Mouse (Mus musculus) skeletal muscle tissue, adult 2 months (tissue): ENCODE measurements around the gene 0610010K14Rik.
A peak's percentile ranks its signal among the peaks of the same experiment; 100 is the strongest.

ENCODE experiments used
- DNase-seq: peaks from one replicate; pipeline ENCODE4 v3.0.0-alpha.2; 2012; ENCODE audit warnings: low read depth, low spot score

Gene 0610010K14Rik

DNA sequence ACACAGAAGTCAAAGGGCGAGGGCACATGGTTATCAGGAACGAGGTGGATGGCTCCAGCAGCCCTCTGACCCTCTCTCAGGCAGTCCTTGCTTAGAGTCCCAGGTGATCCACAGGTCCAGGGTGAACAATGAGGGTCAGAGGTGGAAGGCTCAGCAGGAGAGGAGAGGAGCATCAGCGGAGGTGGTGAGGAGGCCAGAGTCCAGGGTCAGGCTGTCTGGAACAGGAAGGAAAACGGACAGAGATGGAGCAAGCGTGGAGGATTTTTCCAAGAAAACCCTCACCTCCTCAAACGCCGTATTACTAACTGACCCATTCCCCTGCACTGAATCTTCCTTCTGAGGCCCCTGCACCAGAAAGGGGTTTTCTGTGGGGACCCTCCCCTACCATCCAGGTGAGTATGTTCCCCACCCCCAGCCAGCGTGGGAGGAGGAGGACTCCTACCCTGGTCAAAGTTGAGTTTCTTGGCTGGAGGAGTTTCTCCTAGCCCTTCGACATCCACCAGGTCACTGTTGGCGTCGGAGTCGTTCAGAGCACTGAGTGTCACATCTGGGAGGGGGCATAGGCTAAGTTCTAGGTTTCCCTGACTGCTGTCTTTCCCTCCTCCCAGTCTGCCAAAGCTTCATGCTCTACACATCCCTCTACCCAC, 2.3 kb downstream of the 0610010K14Rik start:
- no peak for DNase-seq

DNA sequence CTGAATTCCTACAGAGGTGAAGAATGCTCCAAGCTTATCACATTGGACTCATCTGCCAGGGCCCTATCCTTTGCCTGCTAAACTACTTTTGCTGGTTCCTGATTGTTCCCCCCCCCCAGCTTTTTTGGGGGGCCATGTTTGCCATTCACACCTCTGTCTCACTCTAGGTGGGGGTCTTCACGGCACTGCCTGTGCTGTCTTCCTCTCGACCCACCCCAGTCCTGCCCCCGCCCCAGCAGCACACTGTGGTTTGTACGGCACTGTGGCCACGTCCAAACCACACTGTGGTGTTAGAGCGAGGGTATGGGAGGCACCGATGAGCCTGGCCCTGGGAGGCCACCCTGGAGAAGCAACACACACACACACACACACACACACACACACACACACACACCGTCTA, 3.2 kb downstream of the 0610010K14Rik start:
- DNase-seq, result no peak

DNA sequence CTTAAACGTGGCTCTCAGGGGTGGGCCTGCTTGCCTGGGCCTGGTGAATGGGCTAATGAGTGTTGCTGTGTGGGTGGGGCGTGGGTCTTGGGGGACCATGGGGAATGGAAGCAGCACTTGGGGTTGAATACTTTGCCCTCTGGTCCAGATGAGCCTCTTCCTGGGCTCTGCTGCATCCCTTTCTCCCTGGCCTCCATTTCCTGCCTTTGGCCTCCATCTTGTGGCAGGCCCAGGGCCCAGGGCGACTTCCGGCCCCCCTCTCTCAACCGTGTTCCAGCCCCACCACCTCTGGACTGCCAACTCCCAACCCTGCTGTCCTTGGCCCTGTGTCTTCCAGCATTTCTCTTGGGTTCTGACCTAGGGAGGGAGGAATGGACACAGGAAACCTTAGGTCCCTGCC, 3.7 kb downstream of the 0610010K14Rik start:
- DNase-seq, result peak; percentile 64

DNA sequence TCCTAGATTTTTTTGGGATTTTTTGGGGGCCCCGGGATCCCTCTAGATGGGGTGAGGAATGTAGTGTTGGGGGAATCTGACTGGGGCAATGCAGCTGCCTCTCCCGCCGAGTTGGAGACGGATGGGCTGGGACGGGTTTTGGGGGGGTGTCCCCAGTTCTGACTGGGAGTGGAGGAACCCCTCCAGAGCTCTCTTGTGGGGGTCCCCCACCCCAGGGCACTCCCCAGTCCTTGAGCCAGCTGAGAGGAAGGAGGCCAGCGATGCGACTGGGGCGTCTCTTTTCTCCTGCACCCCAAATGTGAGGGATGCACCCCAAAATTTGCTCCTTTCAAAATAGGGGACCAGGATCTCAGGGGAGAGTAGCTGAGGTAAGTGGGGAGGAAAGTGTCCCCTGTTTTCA, 4.7 kb downstream of the 0610010K14Rik start:
- no peak for DNase-seq

DNA sequence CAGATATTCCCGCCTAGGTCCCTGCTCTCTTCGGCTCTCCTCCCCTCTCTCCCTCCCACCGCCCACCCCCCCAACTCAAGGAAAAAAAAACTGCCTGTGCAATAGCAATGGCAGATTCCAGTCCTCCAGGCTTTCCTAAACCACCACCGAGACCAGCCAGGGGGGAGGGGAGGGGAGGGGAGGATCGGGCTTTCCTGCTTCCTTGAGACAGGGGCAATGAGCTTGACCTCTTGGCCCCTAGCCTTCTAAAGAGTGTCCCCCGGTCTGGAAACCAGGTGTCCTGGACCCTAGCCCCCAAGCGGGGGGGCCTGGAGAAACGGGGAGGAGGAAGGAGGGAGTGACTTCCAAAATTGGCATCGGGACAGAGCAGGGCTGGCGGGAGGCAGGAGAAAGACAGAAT, 5.2 kb downstream of the 0610010K14Rik start:
- DNase-seq, result no peak

DNA sequence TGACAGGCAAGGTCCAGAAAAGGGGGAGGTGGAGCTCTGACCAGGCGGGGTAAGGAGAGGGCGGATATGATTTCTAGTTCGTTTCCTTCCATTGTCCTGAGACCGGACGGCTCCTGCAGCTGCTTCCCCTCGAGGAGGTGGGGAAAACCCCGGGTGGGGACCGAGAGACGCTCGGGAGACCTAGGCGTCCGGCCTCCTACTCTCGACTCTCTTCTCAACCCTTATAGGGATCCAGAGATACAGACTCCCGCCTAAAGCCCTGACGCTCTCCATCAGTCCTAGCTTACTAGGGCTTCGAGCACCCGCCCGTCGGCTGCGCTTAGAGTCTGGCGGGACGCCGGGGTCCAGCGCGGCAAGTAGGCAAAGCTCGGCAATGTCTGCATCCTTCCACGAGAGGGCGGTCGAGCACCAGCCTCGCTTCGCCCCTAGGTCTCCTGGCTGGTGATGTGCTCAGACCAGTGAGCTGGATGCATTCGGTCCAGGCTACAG, 7.4 kb downstream of the 0610010K14Rik start:
- DNase-seq, result peak; percentile 79

DNA sequence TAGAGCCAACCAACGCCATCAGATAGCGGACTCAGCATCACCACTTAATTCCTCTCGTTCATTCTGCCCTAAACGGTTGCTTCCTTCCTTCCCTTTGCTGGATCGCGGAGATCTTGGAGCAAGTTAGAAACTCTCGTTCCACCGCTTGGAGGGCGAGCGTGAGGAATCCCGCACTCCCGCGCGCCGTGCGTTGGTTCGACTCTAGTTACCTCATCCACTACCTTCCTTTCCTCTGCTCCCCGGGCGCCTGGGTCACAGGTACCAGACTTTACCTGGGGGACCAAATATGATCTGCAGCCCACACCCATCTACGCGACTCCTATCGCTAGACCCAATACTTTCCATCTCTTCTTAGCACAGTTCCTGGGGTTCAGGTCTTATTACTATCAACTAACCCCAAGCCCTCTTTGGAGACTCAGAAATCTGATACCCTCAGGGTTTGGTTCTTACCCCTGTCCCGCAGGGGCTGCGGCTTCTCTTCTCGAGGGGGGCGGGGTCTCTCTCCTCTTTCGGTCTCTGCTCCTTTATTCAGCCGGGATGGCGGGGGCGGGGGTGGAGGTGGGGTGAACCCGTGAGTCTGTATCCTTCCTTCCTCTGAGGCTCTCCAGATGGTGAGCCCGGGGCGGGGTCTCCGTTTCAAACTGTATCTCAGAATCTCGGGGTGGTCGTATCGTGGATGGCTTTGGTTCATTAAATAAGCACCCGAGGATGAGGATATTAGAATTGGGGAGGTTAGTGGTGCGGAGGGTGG, 8.3 kb downstream of the 0610010K14Rik start, which contains the start of gene Bcl6b:
Gene Bcl6b, minus strand, starts transcription at position 539 of the 751 bp plus-strand sequence.
- no peak for DNase-seq

DNA sequence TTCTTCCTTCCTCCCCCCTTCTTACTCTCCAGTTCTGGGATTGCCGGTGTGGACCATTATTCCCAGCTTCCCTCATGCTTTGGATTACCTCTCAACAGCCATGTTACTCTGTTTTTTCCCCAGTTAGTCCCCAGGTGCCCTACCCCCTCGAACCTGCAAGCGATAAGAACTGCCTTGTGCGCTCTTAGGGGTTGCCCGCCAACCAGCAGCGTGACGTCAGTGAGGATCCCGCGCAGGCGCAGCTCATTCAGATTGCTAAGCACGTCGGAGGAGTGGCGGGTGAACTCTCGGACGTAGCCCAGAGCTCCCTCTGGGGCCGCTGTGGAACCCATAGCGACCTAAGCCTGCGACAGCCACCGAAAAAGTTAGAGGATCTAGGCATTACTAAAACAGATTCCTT, 8.9 kb downstream of the 0610010K14Rik start:
- DNase-seq, result peak; percentile 70

DNA sequence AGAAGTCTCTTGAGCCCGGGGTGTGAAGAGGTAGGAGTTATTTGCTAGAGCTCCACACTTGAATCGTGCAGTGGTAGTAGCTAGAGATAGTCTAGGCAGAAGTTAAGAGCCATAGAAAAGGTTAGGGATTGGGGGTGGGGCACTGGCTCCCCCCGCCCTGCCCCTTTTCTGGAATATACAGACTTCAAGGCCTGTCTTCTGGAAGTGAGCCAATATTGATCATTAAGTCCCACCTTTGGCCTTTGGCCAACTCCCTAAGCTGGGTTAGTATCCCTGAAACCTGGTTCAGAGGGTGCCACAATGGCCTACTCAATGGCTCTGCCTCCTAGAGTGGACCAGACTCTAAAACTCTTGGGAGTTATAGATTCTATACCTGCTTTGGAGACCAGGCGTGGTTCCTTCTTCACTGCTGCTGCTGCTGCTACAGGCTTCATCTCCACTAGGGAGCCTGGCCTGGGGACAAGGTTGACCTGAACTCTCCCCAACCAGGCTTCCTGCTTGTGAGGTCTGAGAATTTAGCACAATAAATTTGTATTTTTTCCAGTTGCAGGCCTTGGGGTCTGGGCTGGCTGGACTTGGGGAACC, 10.0 kb downstream of the 0610010K14Rik start:
- no peak for DNase-seq

DNA sequence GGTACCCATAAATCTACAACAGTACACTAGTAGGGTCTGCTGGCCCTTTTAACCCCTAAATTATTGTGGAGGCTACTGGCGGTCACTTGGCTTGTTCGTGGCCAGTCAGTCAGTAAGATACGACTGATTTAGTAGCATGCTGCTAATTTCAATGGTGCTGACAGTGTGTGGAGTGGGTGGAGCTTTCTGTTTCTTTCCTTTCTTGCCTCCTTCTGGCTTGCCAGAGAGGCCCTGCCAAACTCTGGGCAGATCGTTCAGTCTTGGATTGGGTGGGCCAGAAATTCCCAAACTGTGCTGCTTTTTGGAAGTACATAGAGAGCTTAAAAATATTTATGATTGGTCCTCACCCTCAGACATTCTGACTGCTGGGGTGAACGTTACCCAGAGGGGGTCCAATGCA, 10.6 kb downstream of the 0610010K14Rik start:
- no peak for DNase-seq

DNA sequence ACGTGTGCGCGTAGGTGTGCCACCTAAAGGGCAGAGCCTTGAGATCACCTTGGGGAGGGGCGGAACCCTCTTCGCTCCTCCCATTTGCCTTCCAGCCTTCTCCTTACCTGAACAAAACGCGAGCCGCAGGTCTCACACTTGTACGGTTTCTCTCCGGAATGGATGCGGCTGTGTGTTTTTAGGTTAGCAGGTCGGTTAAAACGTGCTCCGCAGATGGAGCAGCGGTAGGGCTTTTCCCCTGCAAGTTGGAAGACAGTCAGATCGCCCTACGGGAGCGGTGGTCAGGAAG, 11.2 kb downstream of the 0610010K14Rik start:
- no peak for DNase-seq

DNA sequence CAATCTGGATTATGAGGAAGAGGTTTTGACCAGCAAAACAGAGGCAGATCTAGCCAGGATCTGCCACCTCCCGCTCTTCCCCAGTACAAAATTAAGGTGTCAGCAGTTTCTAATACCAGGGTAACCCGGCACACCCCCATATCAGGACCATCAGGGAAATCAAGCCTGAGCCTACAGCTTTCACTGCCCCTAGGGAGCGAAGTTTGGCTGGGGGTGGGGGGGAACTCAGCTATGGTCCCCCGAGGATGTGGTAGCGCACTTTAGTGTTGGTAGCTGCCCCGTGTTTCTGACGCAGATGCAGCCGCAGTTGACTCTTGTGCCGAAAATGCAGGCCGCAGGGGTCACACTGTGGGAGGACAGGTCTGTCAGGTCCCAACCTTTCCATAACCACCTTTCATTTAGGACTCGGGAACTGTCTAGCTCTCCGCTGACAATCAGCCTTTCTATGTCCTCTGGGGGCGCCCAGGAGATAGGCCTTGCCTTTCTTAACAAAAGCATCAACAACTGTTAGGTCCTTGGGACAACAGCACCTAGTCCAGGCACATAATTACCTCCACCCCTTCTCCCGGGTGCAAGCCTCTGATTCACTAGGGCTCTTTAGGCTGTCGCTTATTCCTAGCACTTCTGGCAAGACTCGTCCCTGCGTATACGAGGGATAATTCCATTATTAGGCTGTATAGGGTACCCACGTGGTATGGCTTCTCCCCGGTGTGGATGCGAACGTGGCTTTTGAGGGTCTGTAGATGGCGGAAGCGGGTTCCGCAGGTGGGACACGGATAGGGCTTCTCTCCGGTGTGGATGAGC, 11.7 kb downstream of the 0610010K14Rik start:
- DNase-seq, result no peak

DNA sequence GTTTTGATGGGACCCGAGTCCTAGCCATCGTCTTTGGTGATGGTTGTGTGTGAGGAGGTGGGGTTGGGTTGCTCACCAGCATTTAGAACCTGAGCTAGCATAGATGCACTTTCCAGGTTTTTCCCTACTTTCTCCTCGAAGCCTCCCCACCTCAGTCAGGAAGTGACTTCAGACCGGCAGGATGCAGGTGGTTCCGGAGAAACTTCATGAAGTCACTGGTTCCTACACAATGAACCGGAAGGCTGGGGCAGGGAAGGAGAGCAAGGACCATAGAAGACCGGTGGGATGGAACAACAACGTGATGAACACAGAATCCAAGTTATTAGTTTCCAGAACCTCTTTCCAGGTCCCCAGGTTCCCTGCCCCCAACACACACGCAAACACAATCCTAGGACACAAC, 14.0 kb downstream of the 0610010K14Rik start:
- no peak for DNase-seq

DNA sequence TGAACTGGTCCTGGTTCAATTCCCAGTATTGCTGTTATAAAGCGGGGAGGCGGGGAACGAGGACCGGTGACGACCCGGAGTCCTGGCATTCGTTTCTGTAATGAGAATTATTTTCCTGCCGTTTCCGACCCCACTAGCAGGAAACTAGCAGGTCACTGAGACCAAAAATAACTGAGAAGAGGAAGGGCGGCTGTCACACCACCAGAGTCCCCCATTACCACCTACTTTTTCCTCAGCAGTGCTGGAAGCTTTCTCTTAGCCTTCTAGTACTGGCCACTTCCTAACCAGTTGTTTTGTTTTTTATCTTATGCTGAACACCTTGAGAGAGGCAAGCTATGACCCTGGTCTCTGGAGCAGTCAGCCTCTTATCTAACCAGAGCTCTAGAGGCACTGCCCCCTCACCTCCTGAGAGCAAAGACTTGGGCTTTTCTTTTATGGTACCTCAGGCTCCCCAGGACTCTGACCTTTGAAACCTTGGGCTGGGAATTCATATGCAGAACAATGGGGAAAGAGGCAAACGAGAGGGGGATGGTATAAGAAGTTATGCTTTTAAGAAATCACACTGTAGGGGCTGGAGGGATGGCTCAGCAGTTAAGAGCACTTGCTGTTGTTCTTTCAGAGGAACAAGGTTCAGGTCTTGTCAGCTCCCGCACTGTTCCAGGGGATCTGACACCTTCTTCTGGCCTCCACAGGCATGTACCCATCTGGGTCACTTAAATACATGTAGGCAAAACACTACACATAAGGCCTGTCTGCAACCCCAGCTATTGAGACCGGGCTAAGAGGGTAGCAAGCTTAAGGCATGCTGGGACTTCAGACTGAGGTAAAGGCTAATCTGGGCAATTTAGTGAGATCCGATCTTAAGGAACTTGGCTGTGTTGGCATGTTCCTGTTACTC, 15.9 kb downstream of the 0610010K14Rik start:
- DNase-seq, result no peak

DNA sequence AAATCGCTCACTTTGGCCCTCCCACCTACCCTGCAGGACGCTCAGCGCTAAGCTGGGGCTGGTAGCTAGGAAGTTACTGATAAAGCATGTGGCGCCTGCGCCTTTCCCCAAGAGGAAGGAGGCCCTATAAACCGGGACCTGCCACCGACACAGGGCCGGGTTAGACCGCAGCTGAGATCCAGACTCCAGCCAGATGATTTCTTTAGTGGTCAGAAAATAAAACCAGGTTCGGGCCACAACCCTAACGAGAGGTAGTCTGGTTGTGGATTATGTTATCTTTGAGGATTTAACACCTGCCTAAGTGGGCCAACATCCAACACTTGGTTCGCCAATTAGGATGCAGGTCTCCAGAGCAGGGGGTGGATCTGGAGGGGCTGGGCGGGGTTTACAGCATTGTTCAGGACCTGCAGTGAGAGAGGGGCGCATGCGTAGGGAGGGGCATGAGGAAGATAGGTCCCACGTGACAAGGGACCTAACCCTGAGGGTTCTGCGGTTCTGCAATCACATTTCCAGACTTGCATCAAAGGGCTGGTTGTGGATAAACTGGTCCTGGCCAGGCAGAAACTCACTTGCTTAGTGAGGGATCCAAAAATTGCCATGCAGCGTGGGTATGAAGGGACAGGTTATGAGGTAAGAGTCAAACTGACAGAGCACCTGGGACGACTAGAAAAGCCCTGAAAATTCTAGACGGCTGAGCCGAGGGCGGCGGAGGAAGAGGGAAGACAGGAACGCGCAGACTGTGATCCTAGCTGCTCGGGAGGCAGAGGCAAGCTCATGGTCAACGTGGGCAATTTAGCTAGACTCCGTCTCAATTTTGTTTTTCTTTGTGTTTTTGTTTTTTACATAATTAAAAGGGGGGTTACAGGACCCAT, 16.7 kb downstream of the 0610010K14Rik start, which contains the start of gene Slc16a13:
Gene Slc16a13, minus strand, starts transcription at position 334 of the 872 bp plus-strand sequence.
- DNase-seq, result peak; percentile 90

DNA sequence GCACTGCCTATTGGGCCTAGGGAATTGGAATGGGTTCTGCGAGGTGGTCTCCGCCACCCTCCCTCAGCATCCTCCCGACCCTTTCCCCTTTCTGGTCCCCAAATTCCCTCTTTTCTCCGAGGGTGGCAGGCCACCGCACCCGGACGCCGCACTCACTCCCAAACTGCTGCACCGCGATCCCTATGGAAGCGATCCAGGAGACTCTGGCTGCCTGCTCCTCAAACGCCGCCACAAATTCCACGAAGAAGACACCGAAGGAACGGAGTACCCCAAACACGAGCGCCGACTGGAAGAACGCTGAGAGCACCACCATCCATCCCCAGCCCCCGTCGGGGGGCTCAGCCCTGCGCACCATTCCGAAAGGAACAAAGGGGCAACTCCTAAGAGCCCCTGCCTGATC, 17.4 kb downstream of the 0610010K14Rik start:
- no peak for DNase-seq

DNA sequence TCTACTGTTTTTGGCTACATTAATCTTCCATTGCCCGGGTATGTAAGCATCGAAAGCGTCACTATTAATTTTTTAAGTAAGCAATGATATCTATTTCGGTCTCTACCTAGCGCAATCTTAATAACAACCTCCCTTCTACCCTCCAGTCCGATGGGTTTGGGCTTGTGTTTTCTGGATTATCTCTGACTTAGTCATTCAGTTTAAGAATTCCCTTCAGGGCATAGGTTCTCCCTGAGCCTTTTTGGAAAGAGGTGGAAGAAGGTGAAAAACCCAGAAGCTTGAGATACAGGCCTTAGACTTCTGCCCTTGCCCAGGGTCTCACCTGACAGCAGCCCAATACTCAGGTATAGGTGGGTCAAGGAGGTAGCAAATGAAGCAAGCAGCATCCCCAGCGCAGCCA, 17.8 kb downstream of the 0610010K14Rik start:
- no peak for DNase-seq

DNA sequence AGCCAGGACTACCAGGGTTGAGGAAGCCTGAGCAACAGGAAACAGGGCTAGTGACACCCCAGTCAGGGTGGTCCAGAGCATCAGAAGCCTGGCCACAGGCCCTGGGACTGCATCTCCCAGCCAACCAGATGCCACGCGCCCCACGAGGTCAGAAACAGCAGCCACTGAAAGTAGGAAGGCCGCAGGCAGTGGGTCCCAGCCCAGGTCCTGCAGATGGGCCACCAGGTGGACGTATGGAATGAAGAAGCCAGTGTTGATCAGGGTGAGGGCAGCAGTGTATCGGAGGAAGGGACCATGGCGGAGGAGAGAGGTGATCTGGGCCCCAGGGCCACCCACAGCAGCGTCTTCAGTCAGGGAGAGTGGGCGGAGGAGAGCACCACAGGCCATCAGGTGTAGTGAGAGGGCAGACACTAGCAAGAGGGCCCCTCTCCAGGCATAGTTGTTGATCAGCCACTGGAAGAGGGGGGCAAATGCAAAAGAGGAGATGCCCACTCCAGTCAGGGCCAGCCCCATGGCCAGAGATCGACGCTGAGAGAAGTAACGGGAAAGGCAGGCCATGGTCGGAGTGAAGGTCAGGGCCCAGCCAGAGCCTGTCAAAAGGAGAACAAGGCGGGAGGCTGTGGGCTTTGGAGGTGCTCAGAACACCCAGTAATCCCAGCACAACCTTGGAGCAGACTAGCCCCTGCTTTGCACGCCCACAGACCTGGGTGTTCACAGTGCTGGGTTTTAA, 18.8 kb downstream of the 0610010K14Rik start:
- DNase-seq, result no peak

DNA sequence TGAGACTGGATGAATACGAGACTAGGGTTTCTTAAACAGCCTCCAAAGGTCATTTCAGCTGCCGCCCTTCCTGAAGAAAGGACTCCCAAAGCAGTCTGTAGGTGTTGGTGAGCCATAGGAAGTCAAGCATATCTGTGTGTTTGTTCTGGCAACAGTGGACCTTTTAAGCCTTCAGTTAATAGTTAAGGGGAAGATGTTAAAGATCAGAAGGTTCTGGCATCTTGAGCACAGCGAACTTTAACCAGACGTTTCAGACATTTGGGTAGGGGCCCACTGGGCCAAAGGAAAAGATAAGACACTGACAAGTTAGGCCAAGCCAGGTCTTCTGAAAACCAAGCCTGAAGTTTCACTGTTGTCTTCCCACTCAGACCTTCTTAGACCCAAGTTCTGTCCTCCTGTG, 19.7 kb downstream of the 0610010K14Rik start:
- DNase-seq, result no peak
